Mouse (Mus musculus) ES-CJ7 (cell line): ENCODE measurements around the gene Dbndd2.

ENCODE experiments used
- DNase-seq: peaks from one replicate; pipeline ENCODE4 v3.0.0; 2011; ENCODE audit warnings: low read depth, low spot score

Gene Dbndd2

GRCm38 (mm10) chr2:164485681-164486257, at the start of gene Dbndd2:
Gene Dbndd2, plus strand, starts transcription at chr2:164486106.
- no peak for DNase-seq

DNA sequence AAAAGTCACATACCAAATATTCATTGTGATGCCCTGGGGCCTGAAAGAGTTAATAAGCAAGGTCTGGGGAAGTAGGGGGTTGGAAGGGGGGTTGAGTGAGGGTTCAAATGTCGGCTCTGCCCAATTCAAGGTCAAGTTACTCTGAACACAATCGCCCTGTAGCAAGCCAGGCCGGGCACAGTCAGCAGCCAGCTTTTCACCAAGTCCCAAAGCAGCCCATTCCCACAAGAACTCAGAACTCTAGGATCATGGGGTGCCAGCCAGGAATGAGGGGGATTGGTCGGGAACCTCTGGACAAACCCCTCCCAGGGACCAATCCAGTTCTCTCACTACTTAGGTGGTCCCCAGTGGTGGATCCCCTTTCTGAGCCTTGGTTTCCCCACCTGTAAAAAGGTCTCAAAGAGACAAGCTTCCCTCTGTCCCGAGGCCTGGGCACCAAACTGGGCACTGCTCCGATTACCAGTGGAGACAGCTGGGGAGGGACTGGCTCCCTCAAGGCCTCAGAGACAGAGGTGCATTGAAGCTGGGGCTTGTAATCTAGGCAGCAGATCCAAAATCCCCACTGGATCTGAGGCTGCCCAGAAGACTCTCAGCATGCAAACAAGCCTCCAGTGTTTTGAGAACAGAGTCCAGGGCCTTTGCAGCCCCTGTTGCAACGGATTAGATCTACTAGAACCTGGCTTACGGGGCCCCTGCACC, 49.5 kb upstream of the Dbndd2 start:
- DNase-seq: no peak

DNA sequence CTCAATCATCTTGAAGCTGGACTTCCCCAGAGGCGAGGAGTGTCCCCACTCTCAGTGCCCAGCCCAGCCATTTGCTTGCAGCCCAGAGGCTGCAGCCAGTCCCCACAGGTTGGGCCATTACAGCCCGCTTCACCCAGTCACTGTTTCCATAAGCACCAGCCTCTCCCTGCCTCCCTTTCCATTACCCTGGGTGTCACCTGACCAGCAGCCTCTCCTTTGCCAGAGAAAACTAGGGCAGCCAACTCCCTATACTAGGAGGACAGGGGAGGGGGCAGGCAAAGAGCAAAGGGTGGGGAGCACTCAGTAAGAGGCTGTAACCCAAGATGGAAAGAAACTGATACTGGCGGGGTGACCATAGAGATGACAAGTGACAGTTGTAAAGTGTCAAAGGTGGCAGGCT, 48.9 kb upstream of the Dbndd2 start:
- DNase-seq: no peak

- DNase-seq: no peak
Measured at GRCm38 (mm10) chr2:164437710-164438109, 48.2 kb upstream of the Dbndd2 start.

GRCm38 (mm10) chr2:164438257-164438656, 47.6 kb upstream of the Dbndd2 start:
- no peak for DNase-seq

DNA sequence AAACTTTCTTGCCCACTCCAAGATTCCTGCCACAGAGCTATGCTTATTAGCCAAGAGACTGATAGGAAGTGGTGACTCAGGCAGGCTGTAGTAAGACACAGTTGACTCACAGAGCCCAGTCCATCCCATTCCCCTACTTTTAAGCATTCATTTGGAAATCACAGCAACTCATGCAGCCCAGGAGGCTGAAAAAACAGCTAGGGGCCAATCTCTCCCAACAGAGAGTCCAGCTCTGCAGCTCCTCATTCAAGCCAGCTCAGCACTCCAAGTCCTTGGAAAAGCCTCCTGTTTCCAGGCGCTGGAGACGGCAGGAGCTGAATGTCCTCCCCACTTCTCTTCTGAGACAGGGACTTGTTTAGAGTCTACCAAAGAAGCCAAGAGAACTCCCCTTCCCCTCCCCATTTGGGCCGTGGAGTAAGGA, 46.9 kb upstream of the Dbndd2 start:
- no peak for DNase-seq

- DNase-seq: no peak
Measured at GRCm38 (mm10) chr2:164440314-164440713, 45.6 kb upstream of the Dbndd2 start.

DNA sequence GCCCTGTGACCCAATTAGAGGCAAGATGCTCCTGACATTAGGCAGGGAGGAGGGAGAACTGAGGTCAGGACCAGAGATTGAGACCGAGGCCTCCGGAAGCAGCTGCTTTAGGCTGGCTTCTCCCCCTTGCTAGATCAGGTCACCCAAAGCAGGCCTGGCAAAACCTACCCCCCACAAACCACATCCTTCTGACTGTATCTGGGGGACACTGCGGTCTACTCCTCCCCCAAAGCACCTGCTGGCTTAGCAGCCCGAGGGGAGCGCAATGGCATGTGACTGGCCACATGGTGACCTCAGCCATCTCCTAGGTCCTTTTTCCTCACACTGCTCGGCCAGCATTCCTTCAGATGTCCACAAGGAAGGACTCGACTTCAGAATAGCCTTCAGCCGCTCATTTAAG, 44.8 kb upstream of the Dbndd2 start:
- DNase-seq: no peak

DNA sequence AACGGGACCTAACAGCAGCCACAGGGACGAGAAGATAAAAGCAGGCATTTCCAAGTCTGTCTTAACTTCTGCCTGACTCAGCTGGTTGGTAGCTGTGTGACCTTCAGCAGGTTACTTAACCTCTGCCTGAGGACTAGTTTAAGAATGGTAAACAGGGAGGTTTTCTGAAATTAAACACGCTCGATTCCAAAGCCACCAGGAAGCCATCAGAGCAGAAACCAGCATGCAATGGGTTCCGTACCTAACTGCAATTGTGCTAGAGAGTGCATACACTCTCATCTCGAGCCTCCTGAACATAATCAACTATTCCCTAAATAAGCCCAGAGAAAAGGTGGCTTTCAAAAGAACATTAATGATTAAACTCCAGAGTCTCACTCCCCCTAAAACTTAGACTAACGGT, 44.2 kb upstream of the Dbndd2 start:
- DNase-seq: no peak

GRCm38 (mm10) chr2:164442315-164443050, 43.4 kb upstream of the Dbndd2 start:
- DNase-seq: no peak

GRCm38 (mm10) chr2:164443051-164443437, 42.9 kb upstream of the Dbndd2 start:
- peak; percentile 90 for DNase-seq

GRCm38 (mm10) chr2:164443460-164444000, 42.4 kb upstream of the Dbndd2 start, which contains the start of gene Sdc4:
Gene Sdc4, minus strand, starts transcription at chr2:164443887.
- no peak for DNase-seq

GRCm38 (mm10) chr2:164444701-164445100, 41.2 kb upstream of the Dbndd2 start:
- DNase-seq: no peak

- no peak for DNase-seq
Measured at GRCm38 (mm10) chr2:164445399-164446085, 40.4 kb upstream of the Dbndd2 start.

GRCm38 (mm10) chr2:164446086-164446469, 39.8 kb upstream of the Dbndd2 start:
- no peak for DNase-seq

DNA sequence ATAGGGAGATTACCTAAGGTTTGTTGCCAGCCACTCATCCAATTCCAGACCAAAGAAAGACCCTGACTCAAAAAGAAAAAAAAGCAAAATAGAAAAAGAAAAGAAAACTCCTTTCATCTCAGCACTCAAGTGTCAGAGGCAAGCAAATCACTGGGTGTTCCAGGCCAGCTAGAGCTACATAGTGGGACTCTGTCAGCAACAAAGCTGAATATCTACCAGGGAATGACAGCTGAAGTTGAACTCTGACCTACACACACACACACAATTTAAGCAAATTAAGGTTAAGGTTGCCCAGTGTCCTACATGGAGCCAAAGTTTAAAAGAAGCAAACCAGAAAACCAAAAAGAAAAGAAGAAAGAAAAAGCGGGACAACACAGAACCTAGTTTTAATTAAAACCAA, 37.8 kb upstream of the Dbndd2 start:
- DNase-seq: no peak

- no peak for DNase-seq
Measured at GRCm38 (mm10) chr2:164448921-164449320, 37.0 kb upstream of the Dbndd2 start.

DNA sequence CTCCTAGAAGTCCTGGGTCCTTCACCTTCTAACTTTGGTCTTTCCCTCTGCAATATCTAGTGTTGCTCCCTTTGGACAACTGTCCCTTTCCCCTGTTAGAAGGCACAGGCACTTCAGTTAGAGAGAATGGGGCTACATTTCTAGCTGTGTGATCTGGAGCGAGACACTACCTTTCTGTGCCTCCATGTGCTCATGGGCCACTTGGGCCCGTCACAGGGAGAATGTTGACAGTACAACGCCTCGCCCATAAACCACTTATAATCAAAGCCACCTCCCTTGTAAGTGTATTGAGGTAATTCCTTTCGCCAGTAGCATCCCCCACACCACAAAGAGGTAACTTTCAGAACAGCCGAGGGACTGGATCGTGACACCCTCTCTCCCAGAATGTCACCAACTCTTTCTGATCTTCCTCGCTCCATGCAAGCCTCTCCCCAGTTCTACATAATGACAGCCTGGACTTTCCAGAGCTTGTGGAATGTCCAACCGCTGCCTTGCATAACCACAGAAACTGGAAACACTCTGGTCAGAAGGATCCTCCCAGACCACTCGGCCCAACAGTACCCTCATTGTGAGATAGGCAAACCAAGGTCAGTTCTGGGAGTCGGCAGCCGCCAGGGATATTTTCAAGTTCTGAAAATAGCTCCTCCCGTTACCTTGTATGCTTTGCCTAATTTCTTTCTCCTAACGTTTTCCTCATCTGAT, 36.4 kb upstream of the Dbndd2 start:
- DNase-seq: no peak

DNA sequence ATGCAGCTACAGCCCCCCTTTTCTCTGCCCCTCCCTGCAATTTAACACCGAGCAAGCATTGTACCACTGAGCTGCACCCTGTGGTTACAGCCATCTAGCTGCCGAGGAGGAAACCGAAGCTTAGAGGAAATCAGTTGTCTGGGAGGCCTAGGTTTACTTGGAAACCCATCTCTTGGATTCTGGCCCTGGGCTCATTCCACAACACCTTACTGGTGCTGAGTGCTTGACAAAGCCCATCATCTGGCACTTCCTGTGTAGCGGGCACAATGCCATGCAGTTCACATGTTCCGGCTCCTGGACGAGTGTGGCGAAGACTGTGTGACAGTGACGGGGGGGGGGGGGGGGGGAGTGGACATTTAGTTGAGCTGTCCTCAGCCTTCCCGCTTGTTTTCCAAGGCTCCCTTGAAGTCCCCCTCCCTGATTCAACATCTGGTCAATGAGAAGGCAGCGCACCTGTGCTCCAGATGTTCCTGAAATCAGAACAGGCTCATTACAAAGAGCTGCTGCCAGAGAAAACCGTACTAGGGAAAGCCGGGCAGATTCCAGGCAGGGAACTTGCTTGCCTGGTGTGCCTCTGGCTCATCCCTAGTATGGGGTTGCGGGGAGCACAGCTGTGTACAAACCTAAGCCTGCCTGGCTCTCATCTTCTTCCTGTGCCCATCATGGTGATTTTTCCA, 33.8 kb upstream of the Dbndd2 start:
- no peak for DNase-seq

GRCm38 (mm10) chr2:164453047-164453757, 32.7 kb upstream of the Dbndd2 start:
- DNase-seq: no peak
